Mouse (Mus musculus) thymus, postnatal 25 days (tissue): ENCODE measurements around the gene Ppcdc.

Experiments used
- DNase-seq: peaks from one replicate; pipeline ENCODE4 v3.0.0; 2022

Ppcdc gene

GRCm38 (mm10) chr9:57439522-57440295, at the start of gene Ppcdc:
Gene Ppcdc, minus strand, starts transcription at chr9:57440124.
- peak; percentile 92 for DNase-seq

- DNase-seq, result no peak
Measured at GRCm38 (mm10) chr9:57487807-57488206, 47.9 kb upstream of the Ppcdc start.

- DNase-seq, result peak; percentile 79
Measured at GRCm38 (mm10) chr9:57485774-57486173, 45.9 kb upstream of the Ppcdc start.

- no peak for DNase-seq
Measured at GRCm38 (mm10) chr9:57468914-57469313, 29.0 kb upstream of the Ppcdc start.

- DNase-seq, result peak; percentile 88
Measured at GRCm38 (mm10) chr9:57467896-57468549, 28.1 kb upstream of the Ppcdc start, which contains the start of gene Scamp5. Gene Scamp5, minus strand, starts transcription at chr9:57468060.

GRCm38 (mm10) chr9:57467271-57467771, 27.4 kb upstream of the Ppcdc start:
- no peak for DNase-seq

- no peak for DNase-seq
Measured at GRCm38 (mm10) chr9:57466101-57466500, 26.2 kb upstream of the Ppcdc start.

GRCm38 (mm10) chr9:57462866-57463265, 22.9 kb upstream of the Ppcdc start:
- DNase-seq, result no peak

- DNase-seq, result no peak
Measured at GRCm38 (mm10) chr9:57459707-57460106, 19.8 kb upstream of the Ppcdc start.

GRCm38 (mm10) chr9:57453516-57453915, 13.6 kb upstream of the Ppcdc start:
- DNase-seq, result no peak

- DNase-seq, result no peak
Measured at GRCm38 (mm10) chr9:57452624-57453462, 12.9 kb upstream of the Ppcdc start.

GRCm38 (mm10) chr9:57449715-57450114, 9.8 kb upstream of the Ppcdc start:
- peak; percentile 31 for DNase-seq

GRCm38 (mm10) chr9:57440620-57441019, 696 bp upstream of the Ppcdc start:
- no peak for DNase-seq

- peak; percentile 22 for DNase-seq
Measured at GRCm38 (mm10) chr9:57439083-57439482, 841 bp downstream of the Ppcdc start.

- no peak for DNase-seq
Measured at GRCm38 (mm10) chr9:57437896-57438614, 1.9 kb downstream of the Ppcdc start.

- DNase-seq, result no peak
Measured at GRCm38 (mm10) chr9:57436166-57436565, 3.8 kb downstream of the Ppcdc start.

- no peak for DNase-seq
Measured at GRCm38 (mm10) chr9:57434405-57435165, 5.3 kb downstream of the Ppcdc start.

- peak; percentile 88 for DNase-seq
Measured at GRCm38 (mm10) chr9:57433097-57434032, 6.6 kb downstream of the Ppcdc start.

GRCm38 (mm10) chr9:57432480-57432879, 7.4 kb downstream of the Ppcdc start:
- no peak for DNase-seq

- DNase-seq, result no peak
Measured at GRCm38 (mm10) chr9:57431202-57431601, 8.7 kb downstream of the Ppcdc start.
